Mouse (Mus musculus) kidney, adult 2 months (tissue): Measurements from ENCODE around the gene Nudt3. TPM values are rescaled to one million over a fixed set of nuclear protein-coding genes. Genes with fewer than 3 reads are reported as not detected.

ENCODE experiments used
- DNase-seq: peaks from one replicate; pipeline ENCODE4 v3.0.0; 2021
- H3K27ac ChIP-seq: fragments of 200-500 bp; 2 replicates; pipeline ENCODE4 v1.5.1; 2012; ENCODE audit warnings: low read depth, low read length, control low read depth, inconsistent platforms; ENCODE audit not compliant: insufficient read depth
- H3K27me3 ChIP-seq: fragments of 200-500 bp; replicated peaks from 2 replicates; pipeline ENCODE4 v1.6.1; 2012; ENCODE audit warnings: mild to moderate bottlenecking, moderate library complexity, low read length, inconsistent platforms; ENCODE audit not compliant: control insufficient read depth, insufficient read depth
- H3K36me3 ChIP-seq: fragments of 200-500 bp; 2 replicates; pipeline ENCODE4 v1.6.1; 2012; ENCODE audit warnings: mild to moderate bottlenecking, moderate library complexity, low read length, inconsistent platforms; ENCODE audit not compliant: control insufficient read depth, insufficient read depth
- H3K4me1 ChIP-seq: fragments of 200-500 bp; 2 replicates; pipeline ENCODE4 v1.6.1; 2011; ENCODE audit warnings: low read length; ENCODE audit not compliant: control insufficient read depth, insufficient read depth
- H3K4me3 ChIP-seq: fragments of 200-500 bp; 2 replicates; pipeline ENCODE4 v1.5.1; 2011; ENCODE audit warnings: mild to moderate bottlenecking, low read depth, low read length, control low read depth; ENCODE audit not compliant: insufficient read depth
- CTCF ChIP-seq: fragments of 200-500 bp; conservative IDR thresholded peaks from 2 replicates; pipeline ENCODE4 v1.5.1; 2011; ENCODE audit warnings: low read depth, mild to moderate bottlenecking, control low read depth, low read length, moderate library complexity, mixed read lengths; ENCODE audit not compliant: insufficient read depth, insufficient read length
- POLR2A ChIP-seq: fragments of 200-500 bp; IDR thresholded peaks from one replicate; pipeline ENCODE4 v1.6.1; 2011; ENCODE audit warnings: low read depth, low read length, control low read depth
- WGBS: fragments of 180-500 bp; shearing (Covaris S2); methylation state at CpG from one replicate; pipeline ENCODE4 v1.1.7; 2018; 5-methylcytosine and 5-hydroxymethylcytosine counted together
- polyA plus RNA-seq: library from polyadenylated mRNA; depleted of rRNA; stranded (reverse); fragments of >200 nt; gene quantifications from 2 replicates; pipeline ENCODE4 v1.2.3, GENCODE M21; 2012

Gene Nudt3
- polyA plus RNA-seq, 1 experiment: 69.9 TPM

DNA sequence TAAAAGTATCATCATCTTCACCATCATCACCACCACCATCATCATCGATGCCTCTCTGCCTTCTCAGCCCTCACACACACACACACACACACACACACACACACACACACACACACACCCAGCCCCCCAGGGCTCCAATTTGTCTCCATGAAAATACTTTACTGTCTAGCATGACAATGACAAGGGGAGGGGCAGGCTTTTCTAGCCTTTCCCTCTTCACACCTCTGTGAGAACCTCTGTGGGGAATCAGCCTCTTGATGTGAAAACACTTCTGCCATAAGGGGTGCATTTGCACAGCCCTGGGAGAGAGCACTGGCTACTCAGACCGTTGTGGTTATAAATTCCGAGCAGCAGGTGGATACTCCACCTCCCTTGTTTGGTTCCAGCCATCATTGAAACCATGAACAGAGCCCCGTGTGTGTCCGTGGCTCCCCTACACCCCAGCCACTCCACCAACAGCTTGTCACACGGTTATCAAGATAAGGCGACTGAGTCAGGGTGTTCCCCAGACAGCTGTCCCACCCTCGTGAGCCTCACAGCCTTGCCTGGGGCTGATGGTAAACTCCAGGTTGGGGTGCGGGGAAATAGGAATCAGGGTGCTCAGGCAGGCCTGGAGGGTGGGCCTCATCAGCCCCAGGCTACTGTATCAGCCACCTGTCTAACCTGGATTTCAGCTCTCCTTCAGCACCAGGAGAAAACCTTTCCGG lies 30.1 kb upstream of the Nudt3 start:
- no peak for DNase-seq
- no peak overlapping the region for H3K4me3 ChIP-seq
- H3K27me3 ChIP-seq: peaks cover 4% of the 10 kb centered on the region; the same call in 1 of the 2 replicates
- TF ChIP-seq POLR2A: no peak
- H3K36me3 ChIP-seq: no peaks in the 10 kb centered on the region
- no peaks in the 10 kb centered on the region; the same call in 1 of the 2 replicates for H3K4me1 ChIP-seq
- no peak overlapping the region for H3K27ac ChIP-seq
- 71% methylated on average over 10 of the region's 10 CpGs for WGBS

DNA sequence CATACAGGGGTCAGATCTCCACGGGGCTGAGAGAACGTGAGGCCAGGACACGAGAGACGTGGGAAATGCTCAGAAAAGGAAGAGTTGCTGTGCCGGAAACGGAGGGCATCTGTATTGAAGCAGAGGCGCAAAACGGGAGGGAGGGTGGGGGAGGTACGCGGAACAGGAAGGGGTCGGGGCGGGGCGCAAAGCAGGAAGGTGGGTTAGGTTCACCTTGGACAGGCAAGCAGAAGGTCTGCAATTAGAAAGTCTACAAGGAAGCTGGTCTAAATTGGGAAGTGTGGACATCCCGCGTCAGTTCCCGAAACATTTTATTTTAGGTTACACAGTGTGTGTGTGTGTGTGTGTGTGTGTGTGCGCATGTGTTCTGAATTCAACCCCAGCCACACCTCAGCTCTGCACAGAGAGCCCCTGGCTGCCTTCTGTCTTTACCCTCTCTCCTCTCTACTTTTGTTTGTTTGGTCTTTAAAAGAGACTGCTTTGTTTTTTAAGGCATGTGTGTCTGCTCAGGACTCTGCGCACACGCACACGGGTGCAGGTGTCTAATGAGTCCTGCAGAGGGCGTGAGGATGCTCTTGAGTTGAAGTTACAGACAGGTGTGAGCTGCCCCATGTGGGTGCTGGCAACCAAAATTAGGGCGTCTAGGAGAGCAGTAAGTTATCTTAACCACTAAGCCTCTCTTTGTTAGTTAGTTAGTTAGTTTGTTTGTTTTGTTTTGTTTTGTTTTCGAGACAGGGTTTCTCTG lies 28.9 kb upstream of the Nudt3 start:
- Histone ChIP-seq H3K36me3 (no peaks in the 10 kb centered on the region), H3K27ac (no peak overlapping the region), H3K27me3 (peaks cover 4% of the 10 kb centered on the region; the same call in 1 of the 2 replicates), H3K4me3 (no peak overlapping the region), H3K4me1 (no peaks in the 10 kb centered on the region; the same call in 1 of the 2 replicates)
- DNase-seq: no peak
- no peak for TF ChIP-seq POLR2A
- TF ChIP-seq CTCF: no peak
- 77% methylated on average over 23 of the region's 23 CpGs for WGBS

DNA sequence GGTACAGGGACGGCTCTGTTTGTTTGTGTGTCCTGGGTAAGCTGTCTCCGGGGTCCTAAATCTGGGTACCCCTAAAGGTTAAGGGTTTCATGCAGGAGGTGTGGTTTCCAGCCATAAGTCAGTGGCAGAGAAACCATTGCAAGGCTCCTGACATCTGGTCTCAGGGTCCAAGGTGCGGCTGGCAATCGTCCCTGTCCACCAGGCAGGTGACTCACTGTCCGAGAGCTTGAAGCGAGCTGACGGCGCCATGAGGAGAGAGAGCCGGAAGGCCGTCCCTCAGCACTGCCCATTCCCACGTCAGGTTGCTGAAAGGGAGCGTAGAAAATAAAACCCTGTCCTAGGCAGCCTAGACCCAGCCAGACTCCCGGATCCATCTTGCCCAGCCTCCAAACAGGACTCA lies 27.3 kb upstream of the Nudt3 start:
- H3K27ac ChIP-seq: peak overlapping the region; percentile 43; the same call in 1 of the 2 replicates
- WGBS: 53% methylated on average over 13 of the region's 13 CpGs
- H3K4me1 ChIP-seq: no peaks in the 10 kb centered on the region; the same call in 1 of the 2 replicates
- TF ChIP-seq POLR2A: no peak
- no peak for TF ChIP-seq CTCF
- H3K36me3 ChIP-seq: no peaks in the 10 kb centered on the region
- 0 out of 2 replicates have a peak, but pooled peaks cover 2% of the 10 kb centered on the region for H3K27me3 ChIP-seq
- no peak overlapping the region for H3K4me3 ChIP-seq
- peak; percentile 85 for DNase-seq

DNA sequence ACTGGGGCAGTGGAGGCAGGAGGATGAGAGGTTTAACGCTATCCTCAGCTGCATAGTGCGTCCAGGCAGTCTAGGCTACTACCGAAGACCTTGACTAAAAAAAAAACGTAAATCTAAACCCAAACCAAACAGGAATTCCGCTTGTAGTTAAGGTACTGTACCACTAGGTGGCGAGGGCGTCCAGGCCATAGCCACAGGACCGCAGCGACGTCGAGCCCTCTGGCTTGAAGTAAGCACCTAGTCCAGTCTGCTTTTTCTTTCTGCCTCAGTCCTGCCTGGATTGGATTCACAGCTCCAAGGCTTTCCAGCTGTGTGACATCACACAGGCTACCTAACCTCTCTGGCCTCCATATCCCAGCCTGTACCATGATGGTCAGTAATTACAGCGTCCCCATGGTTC lies 26.9 kb upstream of the Nudt3 start:
- WGBS: 7% methylated on average over 12 of the region's 12 CpGs
- Histone ChIP-seq H3K4me1 (no peaks in the 10 kb centered on the region; the same call in 1 of the 2 replicates), H3K36me3 (no peaks in the 10 kb centered on the region), H3K27ac (peak overlapping the region; percentile 26; the same call in 1 of the 2 replicates), H3K27me3 (0 out of 2 replicates have a peak, but pooled peaks cover under 1% of the 10 kb centered on the region), H3K4me3 (no peak overlapping the region)
- DNase-seq: peak; percentile 82
- no peak for TF ChIP-seq POLR2A
- TF ChIP-seq CTCF: peak; percentile 97

DNA sequence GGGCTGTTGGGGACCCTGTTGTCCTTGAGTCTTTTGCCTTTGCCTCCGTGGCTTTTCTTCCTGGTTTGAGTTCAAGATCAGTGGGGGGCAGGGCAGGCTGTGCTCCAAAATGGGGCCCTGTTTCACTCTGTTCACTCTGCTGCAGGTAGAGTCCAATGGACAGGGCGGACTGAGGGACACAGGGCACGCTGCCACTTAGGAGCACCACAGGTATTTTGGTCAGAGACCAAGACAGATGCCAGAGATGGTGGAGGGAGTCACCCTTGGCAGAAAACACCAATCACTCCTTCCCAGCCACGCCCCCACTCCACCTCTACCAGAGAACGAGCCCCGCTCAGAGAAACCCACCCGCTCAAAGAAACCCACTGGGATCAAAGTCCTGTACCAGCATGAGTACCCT lies 22.5 kb upstream of the Nudt3 start:
- Histone ChIP-seq H3K36me3 (no peaks in the 10 kb centered on the region), H3K4me1 (no peaks in the 10 kb centered on the region; the same call in 1 of the 2 replicates), H3K4me3 (no peak overlapping the region), H3K27ac (no peak overlapping the region), H3K27me3 (no peaks in the 10 kb centered on the region)
- WGBS: 42% methylated on average over 7 of the region's 7 CpGs
- DNase-seq: peak; percentile 50
- TF ChIP-seq CTCF (no peak), POLR2A (no peak)

DNA sequence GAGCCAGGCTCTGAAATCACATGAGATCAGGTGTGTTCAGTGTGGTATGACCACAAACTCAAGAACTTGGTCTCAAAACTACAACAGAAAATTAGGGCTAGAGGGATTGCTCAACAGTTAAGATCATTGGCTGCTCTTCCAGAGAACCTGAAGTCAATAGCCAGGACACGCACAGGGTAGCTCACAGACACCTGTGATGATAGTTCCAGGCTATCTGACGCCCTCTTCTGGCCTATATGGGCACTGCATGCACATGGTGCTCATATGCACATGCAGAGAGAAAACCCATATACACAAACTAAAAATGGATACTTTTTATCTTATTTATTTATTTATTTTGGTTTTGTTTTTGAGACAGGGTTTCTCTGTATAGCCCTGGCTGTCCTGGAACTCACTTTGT lies 21.3 kb upstream of the Nudt3 start:
- no peak overlapping the region for H3K4me3 ChIP-seq
- no peak overlapping the region for H3K27ac ChIP-seq
- no peaks in the 10 kb centered on the region for H3K36me3 ChIP-seq
- H3K27me3 ChIP-seq: no peaks in the 10 kb centered on the region
- no peaks in the 10 kb centered on the region for H3K4me1 ChIP-seq
- WGBS: 52% methylated on average over 2 of the region's 2 CpGs
- no peak for DNase-seq
- TF ChIP-seq POLR2A (no peak), CTCF (peak; percentile 38; the same call in 1 of the 2 replicates)

DNA sequence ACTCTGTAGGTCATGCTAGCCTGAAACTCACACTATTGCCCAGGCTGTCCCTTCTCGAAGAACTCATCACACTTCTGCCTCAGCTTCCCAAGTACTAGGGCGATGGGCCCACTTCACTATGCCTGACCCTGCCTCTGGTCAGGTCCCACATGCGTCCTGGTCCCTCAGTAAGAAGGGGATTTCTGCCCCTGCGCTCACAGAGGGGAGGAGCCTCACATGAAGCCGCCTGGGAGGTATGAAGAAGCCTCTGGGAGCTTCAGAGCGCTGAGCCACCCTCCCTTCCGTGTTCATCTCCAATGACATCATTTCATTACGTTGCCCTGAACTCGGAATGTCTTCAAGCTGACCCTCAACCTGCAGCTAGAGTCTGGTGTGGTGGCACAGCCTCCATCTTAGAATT lies 20.5 kb upstream of the Nudt3 start:
- DNase-seq: no peak
- Histone ChIP-seq H3K4me1 (no peaks in the 10 kb centered on the region), H3K36me3 (no peaks in the 10 kb centered on the region), H3K4me3 (no peak overlapping the region), H3K27me3 (no peaks in the 10 kb centered on the region), H3K27ac (no peak overlapping the region)
- 88% methylated on average over 9 of the region's 9 CpGs for whole genome bisulfite sequencing
- TF ChIP-seq POLR2A (no peak), CTCF (no peak)
